Mouse (Mus musculus) adrenal gland, postnatal 4 days (tissue): Measurements from ENCODE around the gene Loxl4. TPM values are rescaled to one million over a fixed set of nuclear protein-coding genes. Genes with fewer than 3 reads are reported as not detected.

Experiments
- DNase-seq, 2 experiments: peaks; one replicate each; pipeline ENCODE4 v3.0.0; 2021 to 2022; ENCODE audit warnings: low spot score in 2 of 2, mixed read lengths in 2 of 2
- total RNA-seq, 2 experiments: library from RNA; stranded (reverse); gene quantifications; 2 replicates each; pipeline ENCODE4 v1.2.3; 2021

The Loxl4 gene
- total RNA-seq, 2 experiments from 2014 or later = 2.3 TPM

DNA sequence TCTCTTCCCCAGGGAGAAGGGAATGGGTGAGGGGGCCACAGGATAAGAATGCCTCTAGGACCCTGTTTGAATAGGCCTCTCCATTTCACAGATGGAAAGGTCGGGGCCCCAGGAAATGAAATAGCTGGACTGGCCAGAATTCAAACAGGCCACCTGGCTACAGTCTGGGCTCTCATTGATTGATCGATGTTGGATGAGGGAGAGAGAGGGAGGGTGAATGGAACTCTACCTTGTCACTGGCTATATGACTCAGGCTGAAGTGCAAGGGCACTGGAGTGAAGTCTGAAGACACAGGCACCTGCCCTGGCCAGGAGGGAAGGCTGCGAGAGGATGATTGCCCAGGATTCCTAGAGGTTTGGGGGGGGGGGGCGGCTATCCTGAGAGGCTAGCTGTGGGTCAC, 867 bp downstream of the Loxl4 start:
- DNase-seq = no peak

DNA sequence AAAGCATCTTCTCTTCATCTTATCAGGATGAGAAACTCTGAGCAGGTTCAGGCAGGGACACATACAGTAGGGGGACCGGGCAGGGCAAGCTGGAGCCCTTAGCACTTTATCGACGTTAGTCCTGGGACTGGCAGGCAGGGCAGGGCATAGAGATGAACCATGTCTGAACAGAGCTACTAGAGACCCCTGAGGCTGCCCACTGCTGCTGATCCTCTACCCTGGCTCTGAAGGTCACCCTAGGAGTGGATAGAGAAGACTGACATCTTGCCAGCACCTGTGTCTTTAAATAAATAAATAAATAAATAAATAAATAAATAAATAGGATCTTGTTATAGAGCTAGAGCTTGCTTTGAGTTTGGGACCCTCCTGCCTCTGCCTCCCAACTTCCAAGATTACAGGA, 2.9 kb downstream of the Loxl4 start:
- DNase-seq = no peak

DNA sequence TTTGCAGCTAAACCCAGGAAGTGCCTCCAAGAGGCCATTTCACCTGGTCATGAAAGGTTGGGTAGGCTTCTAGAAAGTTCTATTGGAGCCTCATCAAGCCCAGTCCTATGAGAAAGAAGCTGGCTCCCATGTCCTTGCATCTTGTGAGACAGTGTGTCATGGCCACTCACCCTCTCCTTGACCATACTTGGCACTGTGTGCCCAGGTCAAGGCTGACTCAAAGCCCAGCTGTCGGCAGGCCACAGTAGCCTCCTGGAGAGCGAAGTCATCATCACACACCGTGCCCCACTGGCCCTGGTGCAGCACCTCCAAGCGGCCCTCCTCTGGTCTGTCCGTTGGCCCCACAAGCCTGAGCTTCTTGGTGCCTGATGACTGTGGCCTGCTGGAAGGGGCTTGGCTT, 4.5 kb downstream of the Loxl4 start:
- DNase-seq = no peak

DNA sequence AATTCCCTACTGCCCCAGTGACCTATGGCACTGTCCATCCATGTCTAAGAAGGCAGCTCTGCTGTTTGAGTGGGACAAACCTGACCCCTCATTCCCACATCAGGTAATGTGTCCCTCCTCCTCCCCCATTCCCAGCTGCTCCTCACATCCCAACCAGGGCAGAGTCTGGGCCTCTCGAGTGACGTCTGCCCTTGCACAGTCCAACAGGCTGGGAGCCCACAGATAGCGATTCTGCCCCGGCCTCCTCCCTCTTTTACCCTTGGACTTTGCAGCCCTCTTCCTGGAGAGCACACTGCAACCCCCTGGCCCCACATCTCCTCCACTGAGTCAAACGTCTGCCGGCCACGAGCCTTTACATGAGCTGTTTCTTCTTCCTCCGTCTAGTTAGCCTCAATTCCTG, 10.0 kb downstream of the Loxl4 start:
- no peak for DNase-seq

DNA sequence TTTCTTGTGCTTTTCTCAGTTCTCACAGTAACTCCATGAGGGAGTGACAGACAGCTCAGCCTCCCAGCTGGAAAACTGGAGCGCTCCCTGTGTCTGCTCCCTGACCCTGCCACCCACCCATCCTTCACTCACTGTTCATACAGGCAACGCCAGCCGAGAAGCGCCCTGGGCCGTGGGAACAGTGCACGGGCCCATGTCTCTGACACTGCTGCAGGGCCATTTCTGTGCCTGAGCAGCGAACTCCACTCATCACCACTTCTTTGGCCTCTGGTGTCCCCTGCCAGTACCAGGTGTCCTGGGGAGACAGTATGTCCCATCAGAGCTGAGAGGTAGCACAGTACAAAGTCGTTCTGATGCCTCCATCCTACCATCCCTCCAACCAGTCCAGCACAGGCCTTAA, 10.6 kb downstream of the Loxl4 start:
- DNase-seq = no peak

DNA sequence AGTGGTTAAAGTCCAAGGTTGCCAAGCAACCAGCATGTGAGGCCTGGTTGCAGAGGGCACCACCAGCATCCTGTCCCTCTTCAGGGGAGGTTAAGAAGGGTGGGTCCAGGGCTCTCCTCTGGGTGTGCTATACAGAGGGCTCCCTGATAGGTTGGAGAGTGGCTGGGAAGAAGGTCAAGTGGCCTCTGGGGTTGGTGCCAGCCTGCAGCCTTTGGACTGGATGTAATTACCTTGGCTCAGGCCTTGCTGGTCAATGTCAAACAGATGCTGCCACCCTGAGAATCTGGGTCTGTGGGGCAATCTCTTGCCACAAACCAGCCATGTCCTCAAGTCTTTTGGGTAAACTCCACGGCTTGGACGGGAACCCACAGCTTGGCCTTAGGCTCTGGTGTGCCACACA, 11.2 kb downstream of the Loxl4 start:
- DNase-seq = no peak

DNA sequence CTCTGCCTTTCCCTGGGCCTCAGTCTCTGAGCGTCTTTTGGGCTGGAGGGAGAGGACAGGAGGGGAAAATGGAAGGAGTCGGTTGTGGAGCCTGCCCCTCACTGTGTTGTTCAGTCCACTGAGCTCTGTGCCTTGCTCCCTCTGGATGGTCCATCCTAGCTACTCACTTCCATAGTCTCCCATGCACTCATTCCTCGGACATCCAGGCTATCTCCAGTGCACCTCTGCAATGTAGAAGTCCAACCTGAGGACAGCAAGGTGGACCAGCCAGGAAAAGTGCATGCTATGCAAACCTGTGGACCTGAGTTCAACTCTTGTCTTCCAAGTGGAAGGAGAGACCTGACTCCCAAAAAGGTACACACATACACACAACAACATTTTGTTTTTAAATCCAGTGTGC, 12.0 kb downstream of the Loxl4 start:
- no peak for DNase-seq

DNA sequence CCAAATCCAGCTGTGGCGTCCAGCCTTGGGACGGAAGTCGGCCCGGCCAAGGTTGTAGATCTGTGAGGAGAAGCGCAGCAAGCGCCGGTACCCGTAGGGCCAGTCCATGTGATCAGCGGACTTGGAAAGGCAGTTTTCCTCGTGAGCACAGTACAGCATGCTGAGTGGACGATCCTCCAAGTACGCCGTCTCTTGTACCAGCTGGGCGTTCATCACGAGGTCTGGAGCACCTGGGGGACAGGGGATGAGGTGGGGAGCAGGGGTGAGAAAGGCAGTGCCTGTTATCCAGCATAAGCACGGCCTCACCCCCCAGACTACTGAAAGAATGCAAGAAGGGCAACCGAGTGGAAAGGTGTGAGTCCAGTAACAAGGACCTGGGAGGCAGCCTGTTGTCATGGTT, 12.7 kb downstream of the Loxl4 start:
- DNase-seq = no peak

DNA sequence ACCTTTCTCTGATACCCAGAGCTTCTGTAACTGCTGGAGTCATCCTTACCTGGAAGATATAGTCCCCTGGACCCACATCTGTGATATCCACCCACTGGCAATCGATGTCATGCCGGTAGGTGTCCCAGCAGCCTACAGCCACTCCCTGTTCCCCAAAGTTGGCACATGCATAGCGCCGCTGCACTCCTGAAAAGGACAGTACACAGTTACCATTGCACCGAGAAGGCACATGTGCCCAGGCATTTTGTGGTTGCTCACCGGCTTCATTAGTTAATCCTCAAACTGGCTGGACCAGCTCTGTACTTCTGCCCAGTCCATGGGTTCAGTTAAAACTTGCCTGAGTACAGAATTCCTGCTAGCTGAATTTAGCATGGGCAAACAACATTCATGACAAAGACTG, 14.7 kb downstream of the Loxl4 start:
- no peak for DNase-seq

DNA sequence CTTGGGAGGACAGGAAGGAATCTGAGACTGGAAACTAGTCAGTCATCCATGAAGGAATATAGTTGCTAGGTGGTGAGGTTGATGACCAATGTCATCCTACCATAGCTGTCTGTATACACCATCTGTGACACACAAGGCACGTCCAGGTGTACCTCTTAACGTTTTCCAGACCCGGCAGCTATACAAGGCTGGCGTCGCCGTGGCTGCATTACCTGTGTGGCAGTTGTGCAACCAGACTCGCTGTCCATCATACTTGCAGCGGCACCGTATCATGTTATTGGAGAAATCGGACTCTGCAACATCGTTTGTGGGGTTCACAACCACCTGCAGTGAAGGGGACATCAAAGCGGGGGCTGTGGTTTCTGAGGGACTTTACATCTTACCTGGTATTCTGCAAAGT, 15.3 kb downstream of the Loxl4 start:
- no peak for DNase-seq

DNA sequence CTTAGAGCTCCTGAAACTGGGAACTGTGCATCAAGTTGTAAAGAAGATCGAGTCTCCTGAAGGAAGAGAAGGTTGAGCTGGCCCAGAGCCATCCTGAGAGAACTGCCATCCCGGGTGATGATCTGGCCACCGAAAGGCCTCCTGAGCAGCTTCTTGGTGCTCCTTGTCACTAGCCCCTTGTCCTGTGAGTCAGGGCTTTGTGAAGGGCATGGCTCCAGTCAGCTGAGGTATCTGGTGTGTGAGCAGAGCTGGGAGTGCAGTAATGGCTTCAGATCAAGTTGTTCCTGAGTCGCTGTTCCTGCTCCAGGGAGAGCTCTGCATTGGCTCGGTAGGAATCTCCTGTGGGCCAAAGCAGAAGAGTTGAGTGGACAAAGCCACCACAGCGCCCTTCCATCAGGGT, 17.5 kb downstream of the Loxl4 start:
- no peak for DNase-seq

DNA sequence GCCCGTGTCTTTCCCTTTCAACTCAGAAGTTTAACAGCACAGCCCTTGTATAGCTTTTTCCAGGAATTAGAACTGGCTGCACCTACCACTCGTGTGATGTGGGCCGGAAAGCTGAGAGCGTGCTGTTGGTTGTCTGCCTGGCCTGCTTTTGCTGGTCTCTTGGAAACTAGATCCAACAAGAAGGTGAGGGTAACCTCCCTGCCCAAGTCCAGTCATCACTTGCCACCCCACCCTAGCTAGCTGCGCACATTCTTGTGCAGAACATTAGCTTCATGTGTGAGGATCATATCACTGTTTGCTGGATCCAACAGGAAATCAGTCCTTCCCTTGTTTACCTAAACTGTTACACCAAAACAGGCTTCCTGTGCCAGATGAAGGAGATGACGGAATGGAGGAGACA, 19.2 kb downstream of the Loxl4 start:
- DNase-seq = no peak

DNA sequence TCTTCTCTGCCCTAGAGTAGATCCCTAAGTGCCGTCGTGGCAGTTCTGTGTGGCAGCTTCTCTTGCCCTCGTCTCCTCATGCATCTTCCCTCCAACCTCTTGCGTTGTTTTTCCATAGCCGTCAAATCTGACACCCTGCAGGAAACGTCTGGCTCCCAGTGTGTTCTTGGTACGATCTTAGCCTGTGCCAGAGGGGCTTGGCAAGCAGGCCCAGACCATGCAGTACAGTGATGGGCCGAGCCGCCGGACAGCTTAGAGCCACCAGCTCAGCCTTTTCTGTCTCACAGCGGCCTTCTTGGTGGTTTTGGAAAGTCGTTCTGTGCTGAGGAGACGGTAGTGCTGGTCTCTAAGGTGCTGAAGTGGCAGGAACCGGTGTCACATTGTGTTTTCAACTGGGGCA, 21.1 kb downstream of the Loxl4 start:
- no peak for DNase-seq

DNA sequence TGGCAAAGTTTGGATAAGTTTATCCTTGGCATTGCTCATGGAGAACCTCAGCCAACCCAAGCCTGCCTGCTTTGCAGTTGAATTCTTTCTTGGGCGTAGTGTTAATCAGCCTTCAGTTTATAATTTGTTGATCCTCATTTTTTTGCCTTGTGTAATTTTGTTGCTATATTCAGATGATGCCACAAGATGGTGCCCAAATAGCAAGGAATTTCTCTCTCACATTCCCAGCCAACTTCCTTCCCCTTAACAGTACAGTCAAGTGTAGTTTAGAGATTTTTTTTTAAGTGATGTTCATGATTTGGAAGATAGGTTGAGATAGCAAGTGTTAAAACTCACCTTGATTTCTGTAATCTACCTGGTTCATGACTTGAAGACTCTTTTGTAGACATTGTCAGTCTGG, 23.4 kb downstream of the Loxl4 start:
- DNase-seq = no peak

DNA sequence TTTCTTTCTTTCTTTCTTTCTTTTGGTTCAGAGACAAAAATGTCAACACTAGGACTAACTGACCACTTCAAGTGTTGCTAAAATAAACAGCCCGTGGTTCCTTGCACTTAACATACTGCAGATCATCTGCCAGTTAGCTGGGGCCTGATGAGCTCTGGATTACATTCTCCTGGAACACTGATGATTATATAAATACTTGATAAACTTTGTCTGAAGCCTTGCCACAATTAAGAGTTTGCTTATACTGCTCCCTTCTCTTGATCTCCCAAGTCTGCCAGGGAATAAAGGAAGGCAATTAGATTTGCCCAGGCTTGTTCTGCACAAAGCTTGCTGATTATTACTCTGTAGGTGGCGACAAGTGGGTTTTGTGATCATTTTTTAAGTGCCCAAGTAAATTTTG, 24.9 kb downstream of the Loxl4 start:
- DNase-seq = no peak

DNA sequence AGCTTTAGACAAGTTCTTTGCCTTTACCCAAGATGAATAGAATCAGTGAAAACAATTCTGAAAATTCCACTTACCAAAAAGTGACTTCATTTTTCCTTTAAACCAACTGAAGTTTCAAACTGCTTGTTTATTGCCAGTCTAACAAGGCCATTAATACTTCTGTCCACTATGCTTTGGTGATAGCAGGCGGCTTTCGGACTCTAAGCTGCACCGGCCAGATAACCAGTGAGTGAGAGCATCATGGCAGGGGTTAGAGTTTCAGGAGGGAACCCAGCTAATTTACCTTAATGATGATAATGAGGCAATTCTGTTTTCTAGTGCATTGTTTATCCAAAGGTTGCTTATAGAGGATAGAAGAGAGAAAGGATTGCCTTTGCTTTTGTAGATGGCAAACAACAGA, 28.4 kb downstream of the Loxl4 start:
- DNase-seq = no peak

DNA sequence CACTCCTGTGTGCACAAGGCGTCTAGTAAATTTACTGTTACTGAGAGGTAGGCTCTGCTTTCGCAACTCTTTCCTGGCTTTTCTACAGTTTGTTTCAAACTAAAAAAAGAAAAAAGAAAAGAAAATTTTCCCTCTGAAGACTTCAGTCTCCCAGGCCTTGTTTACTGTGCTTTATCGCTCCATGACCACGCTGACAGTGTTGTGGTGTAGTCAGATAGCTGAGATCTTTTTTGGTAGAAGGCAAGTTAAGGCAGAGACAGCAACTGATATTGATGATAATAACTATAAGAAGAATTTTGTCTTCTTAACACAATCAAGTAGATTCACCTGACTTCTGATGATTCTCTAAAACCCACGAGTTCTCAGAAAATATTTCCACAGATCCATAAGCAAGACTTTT, 28.9 kb downstream of the Loxl4 start:
- DNase-seq = no peak

DNA sequence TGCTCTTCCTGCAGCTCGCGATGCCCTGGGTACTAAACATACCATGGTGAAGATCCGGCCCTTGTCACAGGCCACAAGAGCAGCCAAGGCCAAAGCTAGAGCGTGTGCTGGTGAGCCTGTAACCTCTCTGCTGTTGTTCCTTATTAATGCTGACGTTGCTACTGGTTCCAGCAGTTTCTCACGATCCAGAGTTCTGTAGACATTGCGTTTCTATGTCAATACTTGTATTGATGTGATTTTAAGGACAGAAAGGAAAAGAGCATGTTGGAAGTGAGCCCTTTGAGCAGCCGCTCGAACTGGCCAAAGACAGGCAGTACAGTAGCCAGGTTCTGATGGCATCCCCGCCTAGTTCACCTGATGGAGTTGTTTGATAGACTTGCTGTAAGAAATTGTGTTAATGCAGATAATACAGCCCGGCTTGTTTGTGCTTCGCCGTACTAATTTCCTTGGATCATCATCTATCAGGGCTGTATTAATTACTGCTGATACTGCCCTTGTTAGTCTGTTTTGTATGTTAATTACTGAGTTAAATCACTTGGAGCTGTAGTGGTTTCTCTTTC, 29.7 kb downstream of the Loxl4 start:
- DNase-seq = no peak

DNA sequence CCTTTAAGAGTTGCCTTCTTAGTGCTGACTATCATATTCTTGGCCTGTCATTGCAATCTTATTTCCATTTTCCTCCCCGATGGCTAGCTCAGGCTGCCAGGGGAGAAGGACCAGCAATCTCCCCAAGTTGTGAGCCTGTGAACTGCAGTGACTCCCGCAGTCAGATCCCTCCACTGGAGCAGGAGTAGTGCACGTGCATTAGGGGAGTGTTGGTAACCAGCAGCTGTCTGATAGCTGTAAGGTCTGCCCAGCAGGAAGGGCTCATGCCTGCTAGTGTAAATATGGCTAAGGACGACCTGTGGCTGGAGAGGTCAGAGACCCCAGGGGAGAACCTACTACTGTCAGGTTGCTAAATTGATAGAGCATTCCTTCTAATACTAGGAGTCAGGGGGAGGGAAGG, 31.9 kb downstream of the Loxl4 start:
- no peak for DNase-seq

DNA sequence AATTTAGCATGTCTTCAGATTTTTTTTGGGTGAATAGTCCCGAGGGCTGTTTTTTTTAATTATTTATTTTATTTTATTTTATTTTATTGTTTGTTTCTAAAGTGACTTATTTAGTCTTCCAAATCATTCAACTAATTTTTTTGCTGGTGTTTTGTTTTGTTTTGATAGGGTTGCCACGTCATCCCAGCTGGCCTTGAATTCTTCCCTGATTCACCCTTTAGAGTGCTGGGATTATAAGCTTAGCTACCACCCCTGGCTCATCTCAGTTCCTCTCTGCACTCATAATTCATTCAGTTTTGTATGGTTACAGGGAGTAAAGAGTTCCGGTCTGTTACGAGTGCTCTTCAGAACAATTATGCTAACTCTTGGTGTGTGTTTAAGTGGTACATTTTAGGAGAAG, 34.0 kb downstream of the Loxl4 start:
- DNase-seq = no peak

DNA sequence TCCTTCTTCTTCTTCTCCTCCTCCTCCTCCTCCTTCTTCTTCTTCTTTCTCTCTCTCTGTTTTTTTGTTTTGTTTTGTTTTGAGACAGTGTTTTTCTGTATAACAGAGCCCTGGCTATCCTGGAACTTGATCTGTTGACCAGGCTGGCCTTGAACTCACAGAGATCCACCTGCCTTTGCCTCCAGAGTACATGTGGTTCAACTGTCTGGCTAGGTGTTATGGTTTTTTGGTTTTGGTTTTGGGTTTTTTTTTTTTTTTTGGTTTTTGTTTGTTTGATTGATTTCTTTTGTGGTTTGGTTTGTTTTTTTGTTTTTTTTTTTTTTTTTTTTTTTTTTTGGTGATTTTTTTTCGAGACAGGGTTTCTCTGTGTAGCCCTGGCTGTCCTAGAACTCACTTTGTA, 35.8 kb downstream of the Loxl4 start:
- DNase-seq = no peak

DNA sequence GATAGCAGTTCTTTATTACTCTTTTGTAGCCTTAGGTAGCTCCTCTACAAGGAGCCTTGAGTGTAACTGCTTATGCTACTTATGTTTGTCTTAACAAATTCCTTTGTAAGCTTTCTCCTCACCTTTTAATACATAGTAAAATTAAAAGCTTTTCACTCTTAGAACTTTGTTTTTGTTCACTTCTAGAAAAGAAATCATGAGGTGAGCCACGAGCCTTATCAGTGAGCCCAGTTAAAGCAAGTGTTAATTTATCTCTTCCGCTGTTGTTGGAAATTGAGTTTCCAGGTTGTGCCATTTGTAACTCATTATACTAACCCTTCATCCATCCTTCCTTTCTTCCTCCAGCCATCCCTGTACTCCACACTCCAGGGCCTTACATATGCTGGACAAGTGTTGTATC, 37.3 kb downstream of the Loxl4 start:
- DNase-seq = no peak

DNA sequence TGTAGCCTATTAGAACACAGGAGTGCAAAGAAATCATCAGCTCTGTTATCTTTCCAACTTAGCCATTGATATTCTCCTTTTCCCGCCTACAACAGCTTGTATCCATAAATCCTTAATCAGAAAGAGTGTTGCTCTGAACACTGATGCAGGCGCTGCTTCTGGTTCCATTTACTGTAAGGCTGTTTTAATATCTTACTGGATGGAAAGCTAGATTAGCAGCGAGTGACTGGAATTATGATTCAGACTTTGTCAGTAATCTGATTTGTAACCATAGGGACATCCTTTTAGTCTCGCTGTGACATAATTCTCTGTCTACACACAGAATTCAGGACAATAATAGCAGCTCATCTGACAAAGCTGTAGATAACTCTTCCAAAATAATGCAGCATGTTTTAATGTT, 41.3 kb downstream of the Loxl4 start:
- DNase-seq = no peak

DNA sequence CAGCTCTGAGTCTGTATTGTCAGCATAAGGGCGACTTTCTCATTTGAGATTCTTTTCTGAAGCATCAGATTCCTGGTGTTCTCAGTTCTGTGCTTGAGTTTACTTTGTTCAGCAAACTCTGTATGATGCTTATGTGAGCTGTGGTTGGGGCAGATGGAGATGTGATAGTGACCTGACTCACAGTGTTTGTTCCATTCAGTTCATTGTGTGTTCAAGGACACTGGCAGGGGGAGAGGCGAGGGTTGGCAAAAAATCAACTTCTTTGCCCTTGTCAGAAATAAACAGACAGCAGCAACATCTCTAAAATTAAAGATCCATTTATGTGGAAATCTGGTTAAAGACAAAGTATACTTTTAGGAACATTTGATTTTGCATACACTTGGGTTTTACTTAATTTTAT, 43.5 kb downstream of the Loxl4 start:
- peak in 1 of 2 experiments; percentile 14 for DNase-seq
